Mouse (Mus musculus) kidney, postnatal 0 days (tissue): ENCODE measurements at regions not wholly inside any gene's neighbourhood (a gene's known extent, or its start where the extent isn't known, plus 50 kb on each side); places are given as distances from the start of the nearest gene placed in this dataset.

Source experiments
- ATAC-seq: fragments of 200-750 bp; cut with Nextera tagmentation; replicated peaks from 2 replicates; pipeline ENCODE4 v1.8.0; 2017; ENCODE audit warnings: low read depth, moderate number of reproducible peaks, moderate TSS enrichment, moderate library complexity; ENCODE audit not compliant: low FRiP score
- DNase-seq: peaks from one replicate; pipeline ENCODE4 v3.0.0-alpha.2; 2016; ENCODE audit warnings: low spot score
- H3K27ac ChIP-seq: fragments of 300-500 bp; sonication (generic); 2 replicates; pipeline ENCODE4 v1.5.1; 2014; ENCODE audit warnings: mild to moderate bottlenecking
- H3K27me3 ChIP-seq: fragments of 300-500 bp; sonication (generic); 2 replicates; pipeline ENCODE4 v1.6.1; 2014; ENCODE audit warnings: low read length, mixed read lengths; ENCODE audit not compliant: insufficient read depth
- H3K36me3 ChIP-seq: fragments of 300-500 bp; sonication (generic); 2 replicates; pipeline ENCODE4 v1.6.1; 2014; ENCODE audit warnings: low read length, mixed read lengths; ENCODE audit not compliant: insufficient read depth
- H3K4me1 ChIP-seq: fragments of 300-500 bp; sonication (generic); replicated peaks from 2 replicates; pipeline ENCODE4 v1.6.1; 2014; ENCODE audit warnings: antibody characterized with exemption, low read length, mixed read lengths; ENCODE audit not compliant: insufficient read depth
- H3K4me2 ChIP-seq: fragments of 300-500 bp; sonication (generic); 2 replicates; pipeline ENCODE4 v1.6.1; 2014; ENCODE audit warnings: mild to moderate bottlenecking, low read length, moderate library complexity, mixed read lengths
- H3K4me3 ChIP-seq: fragments of 300-500 bp; sonication (generic); replicated peaks from 2 replicates; pipeline ENCODE4 v1.5.1; 2014; ENCODE audit warnings: low read depth, low read length
- H3K9ac ChIP-seq: fragments of 300-500 bp; sonication (generic); 2 replicates; pipeline ENCODE4 v1.6.1; 2014; ENCODE audit warnings: low read depth, low read length
- H3K9me3 ChIP-seq: fragments of 300-500 bp; sonication (generic); replicated peaks from 2 replicates; pipeline ENCODE4 v1.6.1; 2016; ENCODE audit warnings: low read length, inconsistent platforms, mixed read lengths
- CTCF ChIP-seq: IDR thresholded peaks from 2 replicates; pipeline ENCODE4 v1.5.1; 2016; ENCODE audit warnings: antibody characterized with exemption, low read depth, mild to moderate bottlenecking, moderate library complexity

- Histone ChIP-seq H3K4me3 (no peak overlapping the region), H3K9me3 (no peaks in the 10 kb centered on the region), H3K27me3 (no peaks in the 10 kb centered on the region), H3K4me2 (no peak overlapping the region), H3K4me1 (no peaks in the 10 kb centered on the region), H3K27ac (no peak overlapping the region), H3K9ac (no peak overlapping the region), H3K36me3 (no peaks in the 10 kb centered on the region)
- DNase-seq (no peak), ATAC-seq (no peak)
- no peak for TF ChIP-seq CTCF
Observed at GRCm38 (mm10) chr16:80603943-80604342, 596.6 kb upstream of the Ncam2 start.
